Mouse (Mus musculus) activated CD4-positive, CD25-positive, alpha-beta regulatory T cell, adult 9 weeks (primary cell): ENCODE measurements around the gene Katnbl1. TPM values are rescaled to one million over a fixed set of nuclear protein-coding genes. Genes with fewer than 3 reads are reported as not detected.

ENCODE experiments used
- polyA plus RNA-seq: library from polyadenylated mRNA; unstranded; fragments of 100-300 nt; shearing (Covaris generic); gene quantifications from one replicate; pipeline ENCODE4 v1.2.1, GENCODE M21; 2017

Gene Katnbl1
- polyA plus RNA-seq, result 21.7 TPM

GRCm38 (mm10) chr2:112378973-112379898 lies at the start of gene Katnbl1:
Katnbl1 (plus strand) TSS chr2:112379211.

GRCm38 (mm10) chr2:112367726-112368673 lies 11.0 kb upstream of the Katnbl1 start, which contains the start of gene Emc4:
Emc4 (minus strand) TSS chr2:112368027.

GRCm38 (mm10) chr2:112454862-112455564 lies 76.0 kb downstream of the Katnbl1 start, which contains the start of gene Emc7:
Emc7 (plus strand) TSS chr2:112454997.

Other genes with a start within 250 kb of the Katnbl1 start
- not detected for gene Olfr1316, start 244.2 kb upstream of the Katnbl1 start, polyA plus RNA-seq
- not detected for gene Olfr1317, start 238.9 kb upstream of the Katnbl1 start, polyA plus RNA-seq
- gene Olfr1318, start 225.0 kb upstream of the Katnbl1 start, polyA plus RNA-seq, result not detected
- 70.5 TPM for gene Lpcat4, start 139.7 kb upstream of the Katnbl1 start, polyA plus RNA-seq
- not detected for gene Nutm1, start 119.9 kb upstream of the Katnbl1 start, polyA plus RNA-seq
- gene Nop10, start 117.3 kb upstream of the Katnbl1 start, polyA plus RNA-seq, result 148 TPM
- gene Slc12a6, start 113.4 kb upstream of the Katnbl1 start, polyA plus RNA-seq, result 109 TPM
- not detected for gene Gm21985, start 112.9 kb upstream of the Katnbl1 start, polyA plus RNA-seq
- gene Emc4, start 11.2 kb upstream of the Katnbl1 start, polyA plus RNA-seq, result 87.5 TPM
- 20.9 TPM for gene Emc7, start 75.8 kb downstream of the Katnbl1 start, polyA plus RNA-seq
- not detected for gene Chrm5, start 101.6 kb downstream of the Katnbl1 start, polyA plus RNA-seq
- 15.4 TPM for gene Aven, start 113.8 kb downstream of the Katnbl1 start, polyA plus RNA-seq